Mouse (Mus musculus) urinary bladder, postnatal 0 days (tissue): ENCODE results near the gene Gm29133. TPM values are rescaled to one million over a fixed set of nuclear protein-coding genes. Genes with fewer than 3 reads are reported as not detected.

Experiments
- polyA plus RNA-seq: library from polyadenylated mRNA; unstranded; fragments of >200 nt; fragmentation: Nextera tagmentation; extraction: Ambion mirVana; gene quantifications from 2 replicates; pipeline ENCODE4 v1.2.1, GENCODE M21; 2015

Gm29133 gene
- polyA plus RNA-seq = not detected in 2 replicates

GRCm38 (mm10) chr3:75747897-75748296 lies at the start of gene Gm29133:
TSS of gene Gm29133 (plus strand) at chr3:75748197.

Other genes starting within 250 kb of the Gm29133 start
- 99.0 and 123 TPM in 2 replicates for gene Pdcd10, start 191.3 kb upstream of the Gm29133 start, polyA plus RNA-seq
- 1.9 and 2.2 TPM in 2 replicates for gene Serpini1, start 190.7 kb upstream of the Gm29133 start, polyA plus RNA-seq
- 39.3 and 46.2 TPM in 2 replicates for gene Golim4, start 208.8 kb downstream of the Gm29133 start, polyA plus RNA-seq